ENCODE assay signal across 15 mouse cellular contexts in the genomic region with DNA sequence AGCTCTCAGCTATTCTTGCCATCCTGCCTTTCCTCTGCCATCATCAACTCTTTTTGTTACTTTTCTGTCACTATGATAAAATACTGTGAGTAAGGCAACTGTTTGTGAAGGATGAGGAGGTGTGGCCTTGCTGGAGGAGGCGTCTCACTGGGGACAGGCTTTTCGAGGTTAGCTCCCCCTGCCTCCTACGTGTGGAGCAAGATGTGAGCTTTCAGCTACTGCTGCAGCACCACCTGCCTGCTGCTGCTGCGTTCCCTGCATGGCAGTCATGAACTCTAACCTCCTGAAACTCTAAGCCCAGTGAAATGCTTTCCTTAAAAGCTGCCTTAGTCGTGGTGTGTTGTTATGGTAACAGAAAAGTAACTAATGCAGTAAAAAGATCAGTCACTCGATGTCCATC. TPM values are rescaled to one million over a fixed set of nuclear protein-coding genes. Genes with fewer than 3 reads are reported as not detected.
DNase-seq lines count a peak whose midpoint lies in the region; ATAC-seq and TF ChIP-seq lines count a peak whose summit lies in the region.
"Had no signal": no experiment of that assay in that cellular context is flagged by ENCODE, and none has a peak within 500 bp of the region (broad histone marks: within the 10 kb centered on the region; RNA-seq: fewer than 3 reads in every experiment).

No protein-coding gene starts in this region.

- 0 out of 2 replicates have a peak, but pooled peaks cover 3% of the 10 kb centered on the region for H3K4me1 ChIP-seq in liver, postnatal 0 days (ENCODE audit: insufficient read depth)
- H3K4me1 ChIP-seq: hindbrain, embryonic 15.5 days; limb, embryonic 13.5 days; neural tube, embryonic 13.5 days had no signal

- intact Hi-C loops in heart, postnatal 36 days (cut with DNase I), result loop anchor here (2.0 kb wide), 1 partner anchor 211 kb away; no protein-coding TSS in a partner anchor

- no peak for TF ChIP-seq POLR2A in myocyte (IDR thresholded peaks at IDR 0.05; ENCODE audit: insufficient read length, low read depth)

- no peak for ATAC-seq in liver, postnatal 0 days

- no peak overlapping the region for H3K27ac ChIP-seq in liver, postnatal 0 days (ENCODE audit: low read depth)
- H3K27ac ChIP-seq: hindbrain, embryonic 15.5 days; limb, embryonic 13.5 days; liver, embryonic 14.5 days had no signal

- 0 out of 2 replicates have a peak, but pooled peaks cover 2% of the 10 kb centered on the region for H3K36me3 ChIP-seq in liver, postnatal 0 days (replicated peaks; ENCODE audit: insufficient read depth, low read length)
- H3K36me3 ChIP-seq in myocyte (ENCODE audit: control insufficient read depth, insufficient read depth), result peaks cover 24% of the 10 kb centered on the region

- peak; percentile 51 for DNase-seq in heart, adult 11 months
- DNase-seq in heart, postnatal 36 days, result no peak
- peak; percentile 8 for DNase-seq in liver, postnatal 0 days
- DNase-seq in liver, result no peak
- DNase-seq in right cerebral cortex, postnatal 25 days, result peak; percentile 2
- DNase-seq in right cerebral cortex, postnatal 36 days (ENCODE audit: low spot score in 2 of 2), result no peak
- no peak for DNase-seq in adrenal gland, adult 18-20 months (ENCODE audit: low spot score in 2 of 2)

- no peaks in the 10 kb centered on the region for H3K27me3 ChIP-seq in liver, postnatal 0 days (ENCODE audit: insufficient read depth, low read length)
- no peaks in the 10 kb centered on the region for H3K27me3 ChIP-seq in myocyte (ENCODE audit: control insufficient read depth, insufficient read depth, insufficient read length)
- H3K27me3 ChIP-seq: heart, embryonic 13.5 days; hindbrain, embryonic 15.5 days; limb, embryonic 13.5 days; neural tube, embryonic 13.5 days had no signal

- H3K9ac ChIP-seq in liver, postnatal 0 days (replicated peaks), result no peak overlapping the region
- H3K9ac ChIP-seq: hindbrain, embryonic 15.5 days; liver, embryonic 14.5 days; lung, embryonic 14.5 days had no signal

- no peak overlapping the region for H3K4me2 ChIP-seq in liver, postnatal 0 days (ENCODE audit: low read depth, low read length)
- no peak overlapping the region for H3K4me2 ChIP-seq in myocyte (ENCODE audit: low read depth)

- H3K9me3 ChIP-seq in liver, postnatal 0 days (ENCODE audit: low read length), result no peaks in the 10 kb centered on the region
- H3K9me3 ChIP-seq: heart, embryonic 13.5 days; hindbrain, embryonic 10.5 days; hindbrain, embryonic 15.5 days; limb, embryonic 13.5 days; neural tube, embryonic 13.5 days had no signal

- WGBS in liver, postnatal 0 days (ENCODE audit: insufficient replicate concordance), result 62% methylated on average over 6 of the region's 6 CpGs

- peak; percentile 6; the same call in 1 of the 2 replicates for TF ChIP-seq CTCF in liver, postnatal 0 days (IDR thresholded peaks at IDR 0.05; ENCODE audit: low read depth)

- H3ac ChIP-seq in myocyte (ENCODE audit: control insufficient read depth, insufficient read length), result no peak overlapping the region

- TF ChIP-seq EP300 in liver, postnatal 0 days (IDR thresholded peaks at IDR 0.05; ENCODE audit: low read depth), result no peak

- no peak overlapping the region for H3K4me3 ChIP-seq in liver, postnatal 0 days (ENCODE audit: low read depth, low read length)
- H3K4me3 ChIP-seq in myocyte, result no peak overlapping the region

- H3K79me2 ChIP-seq in myocyte (ENCODE audit: control insufficient read depth, insufficient read depth), result no peaks in the 10 kb centered on the region

TF ChIP-seq in myocyte, 11 proteins besides CTCF, POLR2A, EP300 and RAD21:
- TF ChIP-seq POLR2AphosphoS2 (IDR thresholded peaks at IDR 0.05; ENCODE audit: insufficient read length, low read depth) (peak; percentile 52), SRF (IDR thresholded peaks at IDR 0.05; ENCODE audit: control insufficient read depth, insufficient read length, low read depth) (no peak), MYOD1 (IDR thresholded peaks at IDR 0.05; ENCODE audit: control insufficient read depth in 1 of 3, insufficient read length in 2 of 3, low read depth in 2 of 3) (no peak)

RNA-seq across cellular contexts. Expression of a gene that starts 45.9 kb away (rescaled TPM):
- total RNA-seq in heart, postnatal 36 days (2021), result 1 to 10 TPM; 5.8 to 6.3 TPM
- 1.3 and 1.7 TPM in 2 replicates for polyA plus RNA-seq in liver, postnatal 0 days (2015; fragmentation: Nextera tagmentation; extraction: Ambion mirVana)
- polyA plus RNA-seq in myocyte (2012; fragmentation: generic; extraction: Trizol), result 3.8 TPM
- total RNA-seq in adrenal gland, adult 18-20 months (2021), result 1 to 10 TPM; 7.6 to 7.8 TPM

Comparison
In these comparisons a context has a peak if more than half of its experiments do, and no peak if none do; other contexts are left out.
1. DNase-seq: peak in heart, adult 11 months (single experiment), liver, postnatal 0 days (single experiment) and right cerebral cortex, postnatal 25 days (single experiment); none in heart, postnatal 36 days (0 of 2), liver (single experiment), right cerebral cortex, postnatal 36 days (0 of 2) and adrenal gland, adult 18-20 months (0 of 2).